Mouse (Mus musculus) urinary bladder, adult 2 months (tissue): ENCODE results near the gene Macf1. TPM values are rescaled to one million over a fixed set of nuclear protein-coding genes. Genes with fewer than 3 reads are reported as not detected.

Experiments
- DNase-seq: peaks from one replicate; pipeline ENCODE4 v3.0.0; 2022; ENCODE audit warnings: low spot score
- polyA plus RNA-seq: library from polyadenylated mRNA; depleted of rRNA; stranded (reverse); fragments of >200 nt; gene quantifications from 2 replicates; pipeline ENCODE4 v1.2.3, GENCODE M21; 2012

Macf1 gene
- polyA plus RNA-seq, 1 experiment: 94.0 TPM

GRCm38 (mm10) chr4:123409752-123410151, 274.4 kb downstream of the Macf1 start:
- no peak for DNase-seq

- no peak for DNase-seq
Observed at GRCm38 (mm10) chr4:123409034-123409692, 275.0 kb downstream of the Macf1 start.

- no peak for DNase-seq
Observed at GRCm38 (mm10) chr4:123407792-123408191, 276.4 kb downstream of the Macf1 start.

GRCm38 (mm10) chr4:123404056-123404455, 280.1 kb downstream of the Macf1 start:
- DNase-seq: no peak

GRCm38 (mm10) chr4:123402244-123402643, 281.9 kb downstream of the Macf1 start:
- DNase-seq: no peak

- DNase-seq: no peak
Observed at GRCm38 (mm10) chr4:123401265-123401664, 282.9 kb downstream of the Macf1 start.

GRCm38 (mm10) chr4:123397643-123398434, 286.3 kb downstream of the Macf1 start:
- no peak for DNase-seq

GRCm38 (mm10) chr4:123397049-123397448, 287.1 kb downstream of the Macf1 start:
- no peak for DNase-seq

- DNase-seq: no peak
Observed at GRCm38 (mm10) chr4:123395435-123396000, 288.6 kb downstream of the Macf1 start.

- no peak for DNase-seq
Observed at GRCm38 (mm10) chr4:123394878-123395277, 289.3 kb downstream of the Macf1 start.

- no peak for DNase-seq
Observed at GRCm38 (mm10) chr4:123394269-123394668, 289.9 kb downstream of the Macf1 start.

GRCm38 (mm10) chr4:123393004-123393403, 291.2 kb downstream of the Macf1 start:
- no peak for DNase-seq

- DNase-seq: no peak
Observed at GRCm38 (mm10) chr4:123392187-123392586, 292.0 kb downstream of the Macf1 start.

GRCm38 (mm10) chr4:123385028-123385427, 299.1 kb downstream of the Macf1 start:
- DNase-seq: no peak

GRCm38 (mm10) chr4:123383173-123383572, 301.0 kb downstream of the Macf1 start:
- DNase-seq: no peak

GRCm38 (mm10) chr4:123382051-123382450, 302.1 kb downstream of the Macf1 start:
- no peak for DNase-seq

- DNase-seq: no peak
Observed at GRCm38 (mm10) chr4:123381598-123381997, 302.6 kb downstream of the Macf1 start.

- no peak for DNase-seq
Observed at GRCm38 (mm10) chr4:123376031-123376430, 308.1 kb downstream of the Macf1 start.

GRCm38 (mm10) chr4:123374316-123375008, 309.7 kb downstream of the Macf1 start:
- DNase-seq: no peak

GRCm38 (mm10) chr4:123363555-123363954, 320.6 kb downstream of the Macf1 start:
- no peak for DNase-seq

- no peak for DNase-seq
Observed at GRCm38 (mm10) chr4:123360771-123361170, 323.4 kb downstream of the Macf1 start.

- no peak for DNase-seq
Observed at GRCm38 (mm10) chr4:123358613-123359012, 325.5 kb downstream of the Macf1 start.
